Mouse (Mus musculus): ENCODE results near the gene Esrrg.

- TF ChIP-seq CTCF (conservative IDR thresholded peaks at IDR 0.05; ENCODE audit: low read length) (no peak), POU5F1 (IDR thresholded peaks at IDR 0.05; ENCODE audit: borderline replicate concordance, low read length) (no peak), NANOG (IDR thresholded peaks at IDR 0.05; ENCODE audit: borderline replicate concordance, low read length) (no peak)
These were observed 195.0 kb downstream of the Esrrg start for GRCm38 (mm10) chr1:187803566-187803965.

Data from E14TG2a.4 (cell line).